Mouse (Mus musculus) intestine, embryonic 16.5 days (tissue): ENCODE measurements around the gene Syne2. TPM values are rescaled to one million over a fixed set of nuclear protein-coding genes. Genes with fewer than 3 reads are reported as not detected.
A peak's percentile ranks its signal among the peaks of the same experiment; 100 is the strongest.
"Not testable (repeated sequence)": the region's sequence is repeated elsewhere in the genome, so short reads cannot be mapped to it uniquely, and the experiment has no call there.

Experiments
- ATAC-seq: fragments of 200-750 bp; cut with Nextera tagmentation; 2 replicates; pipeline ENCODE4 v1.8.0; 2017; ENCODE audit warnings: moderate TSS enrichment, moderate library complexity
- H3K27ac ChIP-seq: fragments of 300-500 bp; sonication (generic); 2 replicates; pipeline ENCODE4 v1.5.1; 2014; ENCODE audit warnings: mild to moderate bottlenecking, low read length
- H3K27me3 ChIP-seq: fragments of 300-500 bp; sonication (generic); replicated peaks from 2 replicates; pipeline ENCODE4 v1.6.1; 2014; ENCODE audit warnings: low read length, control low read depth, mixed read lengths; ENCODE audit not compliant: control insufficient read depth, insufficient read depth
- H3K36me3 ChIP-seq: fragments of 300-500 bp; sonication (generic); 2 replicates; pipeline ENCODE4 v1.6.1; 2014; ENCODE audit warnings: low read length, control low read depth; ENCODE audit not compliant: control insufficient read depth, insufficient read depth
- H3K4me1 ChIP-seq: fragments of 300-500 bp; sonication (generic); 2 replicates; pipeline ENCODE4 v1.6.1; 2014; ENCODE audit warnings: low read length, control low read depth, mixed read lengths; ENCODE audit not compliant: control insufficient read depth, insufficient read depth
- H3K4me2 ChIP-seq: fragments of 300-500 bp; sonication (generic); 2 replicates; pipeline ENCODE4 v1.6.1; 2014; ENCODE audit warnings: low read depth, low read length, control low read depth
- H3K4me3 ChIP-seq: fragments of 300-500 bp; sonication (generic); 2 replicates; pipeline ENCODE4 v1.5.1; 2014; ENCODE audit warnings: mild to moderate bottlenecking, low read length
- H3K9ac ChIP-seq: fragments of 300-500 bp; sonication (generic); 2 replicates; pipeline ENCODE4 v1.6.1; 2014; ENCODE audit warnings: low read depth, low read length
- H3K9me3 ChIP-seq: fragments of 300-500 bp; sonication (generic); 2 replicates; pipeline ENCODE4 v1.6.1; 2016; ENCODE audit warnings: low read length, control low read depth; ENCODE audit not compliant: control insufficient read depth
- WGBS: fragments of 180-500 bp; shearing (Covaris S2); extraction: QIAGEN DNeasy Blood & Tissue Kit; methylation state at CpG from one replicate; pipeline ENCODE4 v1.1.7; 2014; 5-methylcytosine and 5-hydroxymethylcytosine counted together
- microRNA-seq: library from miRNA; unstranded; fragments of <30 nt; microRNA quantifications from one replicate; pipeline ENCODE4, GENCODE M21; 2016
- polyA plus RNA-seq: library from polyadenylated mRNA; unstranded; fragments of >200 nt; fragmentation: Nextera tagmentation; extraction: Ambion mirVana; gene quantifications from 2 replicates; pipeline ENCODE4 v1.2.1, GENCODE M21; 2015

The Syne2 gene
- polyA plus RNA-seq, 1 experiment from 2014 or later = 28.4 TPM

GRCm38 (mm10) chr12:76132591-76132990, 314.7 kb downstream of the Syne2 start:
- no peak overlapping the region for H3K4me2 ChIP-seq
- no peaks in the 10 kb centered on the region for H3K36me3 ChIP-seq
- H3K4me1 ChIP-seq = 0 out of 2 replicates have a peak, but pooled peaks cover 6% of the 10 kb centered on the region
- no peaks in the 10 kb centered on the region for H3K9me3 ChIP-seq
- H3K4me3 ChIP-seq = no peak overlapping the region
- 62% methylated on average over 4 of the region's 4 CpGs for WGBS
- no peak overlapping the region for H3K27ac ChIP-seq
- no peak for ATAC-seq
- H3K9ac ChIP-seq = no peak overlapping the region
- H3K27me3 ChIP-seq = no peaks in the 10 kb centered on the region

- ATAC-seq, H3K36me3 ChIP-seq, H3K9ac ChIP-seq, H3K4me1 ChIP-seq, H3K27me3 ChIP-seq, H3K9me3 ChIP-seq, H3K27ac ChIP-seq, H3K4me2 ChIP-seq, H3K4me3 ChIP-seq: not testable (repeated sequence)
- WGBS = 82% methylated on average over 9 of the region's 9 CpGs
Measured at GRCm38 (mm10) chr12:76133081-76133480, 315.1 kb downstream of the Syne2 start.

- Histone ChIP-seq H3K36me3 (no peaks in the 10 kb centered on the region), H3K4me3 (no peak overlapping the region), H3K27ac (no peak overlapping the region), H3K27me3 (no peaks in the 10 kb centered on the region), H3K9me3 (no peaks in the 10 kb centered on the region), H3K9ac (no peak overlapping the region), H3K4me2 (no peak overlapping the region), H3K4me1 (no peaks in the 10 kb centered on the region)
- 56% methylated on average over 6 of the region's 6 CpGs for WGBS
- ATAC-seq = no peak
Measured at GRCm38 (mm10) chr12:76136701-76137100, 318.8 kb downstream of the Syne2 start.

GRCm38 (mm10) chr12:76152389-76152788, 334.5 kb downstream of the Syne2 start:
- H3K9me3 ChIP-seq, ATAC-seq, H3K27me3 ChIP-seq, H3K27ac ChIP-seq, H3K4me1 ChIP-seq, H3K9ac ChIP-seq, H3K36me3 ChIP-seq: not testable (repeated sequence)
- Histone ChIP-seq H3K4me3 (peak overlapping the region; percentile 31), H3K4me2 (peak overlapping the region; percentile 54)
- 16% methylated on average over 30 of the region's 30 CpGs for WGBS

Small RNAs within 50 kb of the gene (microRNA-seq; reads per million reads assigned to microRNA genes)
- gene Mir5101 = 2.0 reads per million

Other genes starting within 250 kb of the Syne2 start
- gene Ppp2r5e, start 221.9 kb upstream of the Syne2 start, polyA plus RNA-seq = 6.3 and 7.4 TPM in 2 replicates
- gene Wdr89, start 148.6 kb upstream of the Syne2 start, polyA plus RNA-seq = 8.5 and 9.3 TPM in 2 replicates
- 9.6 and 12.6 TPM in 2 replicates for gene Sgpp1, start 82.4 kb upstream of the Syne2 start, polyA plus RNA-seq